Mouse (Mus musculus) layer of hippocampus, adult 9-10 months (tissue): Measurements from ENCODE around the gene Timd2.
A peak's percentile ranks its signal among the peaks of the same experiment; 100 is the strongest.
"Not testable (repeated sequence)": the region's sequence is repeated elsewhere in the genome, so short reads cannot be mapped to it uniquely, and the experiment has no call there.

Experiments used
- DNase-seq: peaks from one replicate; pipeline ENCODE4 v3.0.0; 2022; ENCODE audit warnings: low spot score

The Timd2 gene

DNA sequence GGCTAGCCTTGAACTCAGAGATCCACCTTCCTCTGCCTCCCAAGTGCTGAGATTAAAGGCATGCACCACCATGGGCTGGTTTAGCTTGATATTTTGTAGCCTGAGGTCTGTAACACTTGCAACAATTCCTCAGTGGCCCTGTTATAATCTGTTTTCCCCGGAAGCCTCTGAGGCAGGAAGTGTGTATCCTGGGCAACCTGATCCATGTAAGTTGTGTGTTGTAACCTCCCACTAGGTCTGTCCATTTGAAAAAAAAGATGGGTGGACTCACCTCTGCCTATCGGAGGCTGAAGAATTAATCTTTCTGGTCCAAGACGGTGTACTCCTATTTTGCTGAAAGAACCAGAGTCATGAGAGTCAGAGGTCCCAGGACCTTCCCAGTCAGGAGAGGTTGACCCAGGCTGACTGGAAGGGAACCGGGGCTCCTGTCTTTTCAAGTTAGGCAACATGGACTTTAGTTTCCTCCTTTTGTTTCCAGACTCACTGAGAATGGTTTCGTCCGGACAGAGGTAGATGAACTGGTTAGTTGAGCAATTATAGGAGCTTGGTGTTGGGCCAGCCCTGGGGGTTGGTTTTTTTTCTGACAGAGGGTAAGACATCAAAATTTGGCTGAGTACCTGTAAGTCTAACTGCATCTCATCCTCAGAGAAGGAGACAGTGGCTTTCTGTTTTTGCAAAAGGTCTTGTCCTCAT is at the start of gene Timd2:
Timd2 (minus strand) TSS at position 398 of the 693 bp plus-strand sequence.
- no peak for DNase-seq

GRCm38 (mm10) chr11:46755714-46756113 is 48.9 kb upstream of the Timd2 start:
- not testable (repeated sequence) for DNase-seq

- DNase-seq, result no peak
Observed at GRCm38 (mm10) chr11:46754669-46755068, 47.8 kb upstream of the Timd2 start.

GRCm38 (mm10) chr11:46753662-46754061 is 46.8 kb upstream of the Timd2 start:
- no peak for DNase-seq

DNA sequence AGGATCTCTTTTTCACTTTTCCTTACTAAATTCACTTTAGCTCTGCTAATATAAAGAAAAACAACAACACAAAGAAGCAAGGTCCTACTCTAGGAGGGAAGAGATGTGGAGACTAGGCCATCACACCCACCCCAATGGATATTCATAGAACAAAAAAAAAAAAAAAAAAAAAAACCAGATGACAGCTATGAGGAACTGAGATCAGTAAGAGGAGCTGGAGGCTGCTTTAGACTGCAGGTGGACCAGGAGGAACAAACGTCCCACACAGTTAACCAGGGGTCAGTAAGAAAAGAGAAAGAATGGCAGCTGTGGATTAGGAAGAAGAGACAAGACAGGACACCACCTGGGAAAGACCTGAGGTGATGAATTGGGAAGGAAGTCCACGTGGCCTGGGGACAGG is 41.1 kb upstream of the Timd2 start:
- no peak for DNase-seq

DNA sequence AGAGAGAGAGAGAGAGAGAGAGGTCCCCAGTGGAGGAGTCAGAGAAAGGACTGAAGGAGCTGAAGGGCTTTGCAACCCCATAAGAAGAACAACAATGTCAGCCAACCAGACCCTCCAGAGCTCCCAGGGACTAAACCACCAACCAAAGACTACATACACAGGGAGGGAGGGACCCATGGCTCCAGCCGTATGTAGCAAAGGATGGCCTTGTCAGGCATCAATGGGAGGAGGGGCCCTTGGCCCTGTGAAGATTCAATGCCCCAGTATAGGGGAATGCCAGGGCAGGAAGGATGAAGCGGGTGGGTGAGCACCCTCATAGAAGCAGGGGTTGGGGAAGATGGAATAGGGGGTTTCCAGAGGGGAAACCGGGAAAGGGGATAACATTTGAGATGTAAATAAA is 34.9 kb upstream of the Timd2 start:
- no peak for DNase-seq

- no peak for DNase-seq
Observed at GRCm38 (mm10) chr11:46740886-46741285, 34.0 kb upstream of the Timd2 start.

DNA sequence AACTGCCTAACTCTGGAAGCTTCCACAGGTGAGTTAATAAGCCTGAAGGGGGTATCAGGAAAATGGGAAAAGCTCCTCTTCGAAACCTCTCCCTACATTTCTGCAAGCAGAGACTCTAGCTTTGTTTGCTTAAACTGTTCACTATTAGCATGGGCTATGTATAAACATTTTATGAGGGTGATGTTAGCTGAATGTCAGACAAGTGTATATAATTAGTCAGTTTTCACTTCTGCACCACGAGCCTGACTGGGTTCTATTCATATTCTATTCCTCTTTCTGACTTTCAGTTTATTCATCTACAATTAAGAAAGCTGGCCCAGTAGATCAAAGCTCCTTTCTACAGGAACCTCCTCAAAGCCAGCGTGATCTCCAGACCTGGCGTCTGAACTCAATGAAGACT is 32.6 kb upstream of the Timd2 start:
- no peak for DNase-seq

- DNase-seq, result not testable (repeated sequence)
Observed at GRCm38 (mm10) chr11:46735076-46735475, 28.2 kb upstream of the Timd2 start, which contains the start of gene Havcr1. Havcr1 (plus strand) TSS chr11:46735080.

GRCm38 (mm10) chr11:46734617-46735016 is 27.8 kb upstream of the Timd2 start:
- DNase-seq, result no peak

DNA sequence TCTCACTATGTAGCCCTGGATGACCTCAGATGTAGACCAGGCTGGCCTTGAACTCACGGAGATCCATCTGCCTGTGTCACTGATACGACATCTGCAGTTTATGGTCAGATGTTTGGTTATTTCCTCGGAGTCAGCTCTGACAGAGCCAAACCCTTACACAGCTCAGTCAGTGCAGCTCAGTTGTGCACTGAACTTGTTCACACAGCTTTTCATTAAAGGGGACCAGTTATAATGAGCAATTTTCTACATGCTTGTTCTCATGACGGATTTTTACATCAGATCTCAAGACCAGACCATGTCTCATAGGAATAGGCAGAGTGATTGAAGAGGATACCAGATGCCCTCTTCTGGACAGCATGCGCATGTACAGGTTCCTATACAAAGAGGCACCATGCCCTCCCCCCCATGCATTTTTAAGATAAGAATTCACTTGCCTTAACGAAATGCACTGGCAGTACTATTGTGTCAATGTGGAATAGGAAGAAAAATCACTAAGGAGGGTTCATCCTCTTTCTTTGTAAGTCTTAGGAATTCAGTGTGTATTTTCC is 26.5 kb upstream of the Timd2 start:
- DNase-seq, result no peak

DNA sequence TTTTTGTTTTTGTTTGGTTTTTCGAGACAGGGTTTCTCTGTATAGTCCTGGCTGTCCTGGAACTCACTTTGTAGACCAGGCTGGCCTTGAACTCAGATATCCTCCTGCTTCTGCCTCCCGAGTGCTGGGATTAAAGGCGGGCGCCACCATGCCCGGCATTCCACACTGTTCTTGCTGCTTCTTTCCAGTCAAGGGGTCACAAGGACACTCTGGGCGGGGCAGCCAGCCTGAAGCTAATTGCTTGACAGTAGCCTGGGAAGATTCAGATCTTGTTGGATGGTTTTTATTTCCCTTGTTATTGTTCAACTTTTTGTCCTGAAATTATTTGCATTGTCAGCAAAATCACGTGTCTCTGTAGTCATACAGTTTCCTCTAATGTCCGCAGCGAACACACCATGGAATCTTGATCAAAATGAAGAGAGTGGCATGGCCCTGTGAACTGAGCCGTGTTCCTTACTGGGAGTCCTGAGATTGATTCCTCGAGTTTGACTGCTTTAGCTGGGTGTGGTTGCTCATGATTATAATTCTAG is 24.7 kb upstream of the Timd2 start:
- DNase-seq, result no peak

DNA sequence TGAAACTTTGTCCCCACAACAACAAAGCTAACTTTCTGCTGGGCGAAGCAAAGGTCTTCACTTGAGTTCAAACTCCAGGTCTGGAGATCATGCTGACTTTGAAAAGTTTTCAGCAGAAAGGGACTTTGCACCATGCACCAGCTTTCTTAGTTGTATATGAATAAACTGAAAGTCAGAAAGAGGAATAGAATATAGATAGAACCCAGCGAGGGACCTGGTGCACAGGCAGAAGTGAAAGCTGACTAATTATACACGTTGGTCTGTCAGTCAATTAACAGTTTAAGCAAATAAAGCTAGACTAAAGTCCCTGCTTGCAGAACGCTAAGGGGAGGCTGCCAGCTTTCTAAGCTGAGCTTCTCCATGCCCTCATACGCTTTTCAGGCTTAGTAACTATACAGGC is 8.0 kb downstream of the Timd2 start:
- no peak for DNase-seq

DNA sequence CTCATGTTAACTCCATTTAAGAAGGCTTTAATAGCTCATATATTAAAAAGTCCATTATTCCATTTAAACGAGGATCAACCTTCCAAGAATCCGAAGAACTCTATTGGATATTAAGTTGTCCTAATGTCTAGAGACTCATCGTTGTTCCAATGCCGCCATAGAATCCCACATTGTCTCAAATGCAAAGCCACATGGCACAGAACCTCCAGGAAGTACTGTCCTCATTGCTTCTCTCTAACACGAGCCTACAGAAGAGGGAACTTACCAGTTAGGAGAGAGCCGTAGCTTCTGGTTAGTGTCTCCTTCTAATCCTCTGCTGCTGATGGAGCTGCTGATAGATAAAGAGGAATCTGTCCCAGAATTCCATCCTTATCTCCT is 8.6 kb downstream of the Timd2 start:
- no peak for DNase-seq

- DNase-seq, result no peak
Observed at GRCm38 (mm10) chr11:46697433-46698277, 9.2 kb downstream of the Timd2 start.

GRCm38 (mm10) chr11:46695849-46696248 is 11.0 kb downstream of the Timd2 start:
- DNase-seq, result not testable (repeated sequence)

DNA sequence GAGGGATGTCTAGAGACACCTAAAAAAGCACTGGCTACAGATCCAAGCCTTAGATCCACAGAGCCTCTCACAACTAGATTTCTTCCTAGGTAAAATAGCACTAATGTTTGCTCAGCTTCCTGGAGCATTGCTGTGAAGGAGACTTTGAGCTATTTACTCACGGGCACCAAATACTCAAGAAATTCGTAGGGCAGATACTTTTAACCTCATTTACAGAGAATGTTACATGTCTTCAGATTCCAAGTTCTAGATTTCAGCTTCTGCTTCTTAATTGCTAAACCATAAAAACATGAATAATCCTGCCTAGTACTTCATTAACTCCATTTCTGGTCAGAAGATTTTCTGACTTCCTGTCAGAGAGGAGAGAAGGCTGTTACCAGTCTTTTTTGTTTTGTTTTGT is 16.7 kb downstream of the Timd2 start:
- DNase-seq, result no peak

- DNase-seq, result no peak
Observed at GRCm38 (mm10) chr11:46683723-46684122, 23.1 kb downstream of the Timd2 start.

DNA sequence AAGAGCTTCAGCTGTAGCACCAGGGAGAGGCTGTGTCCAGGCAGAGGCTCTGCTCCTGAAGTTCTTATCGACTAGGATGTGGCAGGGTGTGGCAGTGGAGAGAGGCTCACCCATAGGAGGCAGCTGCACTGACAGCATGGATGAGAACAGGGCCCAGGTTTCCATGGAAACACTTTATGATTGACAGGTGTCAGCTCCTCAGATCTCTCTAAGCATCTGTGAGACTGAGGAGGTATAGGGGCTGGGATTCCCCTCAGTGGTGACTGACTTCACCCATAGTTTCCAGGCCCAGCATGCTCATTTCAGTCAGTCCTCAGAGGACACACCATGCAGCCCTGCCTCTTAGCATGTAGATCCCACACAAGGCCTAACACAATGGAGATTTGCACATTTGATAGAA is 24.0 kb downstream of the Timd2 start:
- no peak for DNase-seq

DNA sequence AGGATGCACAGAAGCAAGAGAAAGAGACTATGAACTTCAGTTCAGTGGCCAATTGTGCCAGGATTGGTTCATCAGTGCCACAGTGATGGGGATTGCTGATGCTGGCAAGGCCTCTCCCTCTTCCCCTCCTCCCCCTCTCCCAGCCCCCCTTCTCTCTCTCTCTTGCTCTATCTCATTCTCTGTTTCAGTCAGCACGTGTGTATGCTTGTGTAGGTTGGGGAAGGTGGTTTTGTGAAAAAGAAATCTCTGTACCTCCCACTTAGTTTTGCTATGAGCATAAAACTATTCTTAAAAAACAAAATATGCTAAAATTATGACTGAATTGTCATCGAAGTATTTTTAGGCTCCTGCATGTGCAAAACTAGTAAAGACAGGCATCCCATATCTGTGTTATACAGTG is 38.9 kb downstream of the Timd2 start:
- DNase-seq, result no peak

DNA sequence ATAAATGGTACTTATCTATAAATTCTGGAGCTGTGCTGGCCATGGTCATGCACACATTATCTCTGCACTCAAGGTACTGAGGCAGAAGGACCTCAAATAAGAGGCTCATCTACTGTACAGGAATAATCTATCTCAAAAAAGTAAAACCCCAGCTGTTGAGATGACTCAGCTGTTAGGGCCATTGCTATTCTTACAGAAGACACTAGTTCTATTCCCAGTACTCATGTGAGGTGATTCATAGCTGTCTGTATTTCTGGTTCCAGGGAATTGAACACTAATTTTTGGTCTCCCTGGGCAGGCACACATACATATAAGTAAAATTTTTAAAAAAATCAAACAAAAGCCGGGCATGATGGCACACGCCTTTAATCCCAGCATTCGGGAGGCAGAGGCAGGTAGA is 39.8 kb downstream of the Timd2 start:
- DNase-seq, result no peak

DNA sequence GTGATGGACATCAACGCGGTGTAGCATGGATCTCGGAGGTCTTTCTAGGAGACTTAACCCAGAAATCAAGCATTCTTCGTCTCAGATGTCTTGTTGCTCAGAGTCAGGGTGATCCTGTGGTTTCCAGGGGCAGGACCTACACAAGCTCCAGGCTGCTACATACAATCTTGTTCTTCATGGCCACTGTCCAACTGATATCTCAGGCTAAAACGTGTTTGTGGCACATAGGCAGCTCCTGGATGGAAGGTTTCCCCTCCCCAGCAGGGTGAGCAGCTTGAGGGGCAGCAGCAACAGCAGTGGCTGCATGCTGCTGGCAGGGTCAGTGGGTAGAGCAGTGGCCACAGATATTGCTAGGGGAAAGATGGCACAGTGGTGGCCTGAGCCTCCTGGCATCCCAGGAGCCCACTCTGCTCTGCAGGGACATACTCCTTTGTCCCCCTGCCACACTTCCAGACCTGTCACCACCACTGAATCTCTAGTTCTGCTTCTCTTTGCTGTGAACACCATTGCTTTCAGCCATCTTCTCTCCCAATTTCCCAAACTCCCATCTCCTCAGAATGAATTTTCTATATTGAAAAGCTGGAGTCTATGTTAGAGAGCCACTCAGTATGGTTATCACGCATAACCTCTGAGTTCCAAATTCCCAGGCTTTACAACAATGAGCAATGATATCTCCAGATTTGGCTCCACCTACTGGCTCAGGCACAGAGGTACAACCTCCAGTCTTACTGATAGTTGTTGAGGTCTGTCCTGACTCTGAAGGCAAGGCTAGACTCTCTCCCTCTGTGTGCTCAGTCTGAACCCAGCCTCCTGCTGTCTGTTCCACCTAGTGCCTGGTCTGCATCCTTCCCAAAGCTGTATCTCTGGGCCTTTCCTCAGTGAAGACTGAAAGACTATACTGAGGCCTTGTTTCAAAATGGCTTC is 41.0 kb downstream of the Timd2 start:
- DNase-seq, result peak; percentile 20
